Mouse (Mus musculus): ENCODE measurements around the gene Brk1. TPM values are rescaled to one million over a fixed set of nuclear protein-coding genes. Genes with fewer than 3 reads are reported as not detected.

The Brk1 gene
- polyA plus RNA-seq, 1 experiment from 2014 or later = 233 TPM

- ATAC-seq (replicated peaks; ENCODE audit: insufficient number of reproducible peaks, low FRiP score, low TSS enrichment, low read depth) (no peak), DNase-seq (ENCODE audit: low spot score) (no peak)
- Histone ChIP-seq H3K4me3 (ENCODE audit: low read depth, low read length) (peak overlapping the region; percentile 67), H3K9ac (replicated peaks; ENCODE audit: low read length) (peak overlapping the region; percentile 83), H3K27me3 (ENCODE audit: control insufficient read depth, insufficient read depth, low read length) (no peaks in the 10 kb centered on the region), H3K27ac (replicated peaks; ENCODE audit: low read depth, low read length) (no peak overlapping the region), H3K4me2 (ENCODE audit: low read depth, low read length) (peak overlapping the region; percentile 59), H3K4me1 (ENCODE audit: control insufficient read depth, insufficient read depth, low read length) (no peaks in the 10 kb centered on the region), H3K9me3 (replicated peaks; ENCODE audit: control insufficient read depth, low read length) (no peaks in the 10 kb centered on the region), H3K36me3 (replicated peaks; ENCODE audit: control insufficient read depth, insufficient read depth, low read depth, low read length) (peaks cover 4% of the 10 kb centered on the region; the same call in 1 of the 2 replicates)
- 57% methylated on average over 5 of the region's 5 CpGs for WGBS
These were observed 20.6 kb downstream of the Brk1 start for GRCm38 (mm10) chr6:113624989-113625770.

- H3K4me1 ChIP-seq (ENCODE audit: control insufficient read depth, insufficient read depth, low read length) = no peaks in the 10 kb centered on the region
- no peaks in the 10 kb centered on the region for H3K27me3 ChIP-seq (ENCODE audit: control insufficient read depth, insufficient read depth, low read length)
- no peak overlapping the region for H3K27ac ChIP-seq (replicated peaks; ENCODE audit: low read depth, low read length)
- H3K36me3 ChIP-seq (replicated peaks; ENCODE audit: control insufficient read depth, insufficient read depth, low read depth, low read length) = peaks cover 6% of the 10 kb centered on the region; the same call in 1 of the 2 replicates
- WGBS = 82% methylated on average over 5 of the region's 5 CpGs
- H3K4me2 ChIP-seq (ENCODE audit: low read depth, low read length) = no peak overlapping the region
- H3K4me3 ChIP-seq (ENCODE audit: low read depth, low read length) = no peak overlapping the region
- H3K9ac ChIP-seq (replicated peaks; ENCODE audit: low read length) = no peak overlapping the region
- H3K9me3 ChIP-seq (replicated peaks; ENCODE audit: control insufficient read depth, low read length) = no peaks in the 10 kb centered on the region
- DNase-seq (ENCODE audit: low spot score) = no peak
- no peak for ATAC-seq (replicated peaks; ENCODE audit: insufficient number of reproducible peaks, low FRiP score, low TSS enrichment, low read depth)
These were observed 25.8 kb downstream of the Brk1 start for GRCm38 (mm10) chr6:113630322-113630721.

GRCm38 (mm10) chr6:113632863-113633262 lies 28.3 kb downstream of the Brk1 start:
- Histone ChIP-seq H3K9me3 (replicated peaks; ENCODE audit: control insufficient read depth, low read length) (no peaks in the 10 kb centered on the region), H3K36me3 (replicated peaks; ENCODE audit: control insufficient read depth, insufficient read depth, low read depth, low read length) (peaks cover 6% of the 10 kb centered on the region; the same call in 1 of the 2 replicates), H3K4me3 (ENCODE audit: low read depth, low read length) (no peak overlapping the region), H3K27ac (replicated peaks; ENCODE audit: low read depth, low read length) (no peak overlapping the region), H3K4me2 (ENCODE audit: low read depth, low read length) (no peak overlapping the region), H3K9ac (replicated peaks; ENCODE audit: low read length) (no peak overlapping the region), H3K27me3 (ENCODE audit: control insufficient read depth, insufficient read depth, low read length) (no peaks in the 10 kb centered on the region), H3K4me1 (ENCODE audit: control insufficient read depth, insufficient read depth, low read length) (no peaks in the 10 kb centered on the region)
- WGBS = 91% methylated on average over 4 of the region's 4 CpGs
- ATAC-seq (replicated peaks; ENCODE audit: insufficient number of reproducible peaks, low FRiP score, low TSS enrichment, low read depth) (0 out of 2 replicates have a peak, but pooled peaks have one; percentile 39), DNase-seq (ENCODE audit: low spot score) (no peak)

GRCm38 (mm10) chr6:113638302-113639040 lies 33.9 kb downstream of the Brk1 start, which contains the start of gene Irak2:
Irak2 (plus strand) TSS chr6:113638467.
- 8% methylated on average over 37 of the region's 37 CpGs for WGBS
- no peaks in the 10 kb centered on the region for H3K4me1 ChIP-seq (ENCODE audit: control insufficient read depth, insufficient read depth, low read length)
- H3K27me3 ChIP-seq (ENCODE audit: control insufficient read depth, insufficient read depth, low read length) = no peaks in the 10 kb centered on the region
- peak within 1 kb of the TSS; percentile 52 for H3K9ac ChIP-seq (replicated peaks; ENCODE audit: low read length)
- peak within 1 kb of the TSS; percentile 40 for H3K4me3 ChIP-seq (ENCODE audit: low read depth, low read length)
- peak; percentile 85 for ATAC-seq (replicated peaks; ENCODE audit: insufficient number of reproducible peaks, low FRiP score, low TSS enrichment, low read depth)
- H3K36me3 ChIP-seq (replicated peaks; ENCODE audit: control insufficient read depth, insufficient read depth, low read depth, low read length) = no peaks in the 10 kb centered on the region
- peak within 1 kb of the TSS; percentile 65 for H3K4me2 ChIP-seq (ENCODE audit: low read depth, low read length)
- H3K9me3 ChIP-seq (replicated peaks; ENCODE audit: control insufficient read depth, low read length) = no peaks in the 10 kb centered on the region
- peak; percentile 95 for DNase-seq (ENCODE audit: low spot score)
- no peak within 1 kb of the TSS for H3K27ac ChIP-seq (replicated peaks; ENCODE audit: low read depth, low read length)

GRCm38 (mm10) chr6:113639201-113639600 lies 34.6 kb downstream of the Brk1 start:
- WGBS = 81% methylated on average over 4 of the region's 4 CpGs
- Histone ChIP-seq H3K9ac (replicated peaks; ENCODE audit: low read length) (no peak overlapping the region), H3K27ac (replicated peaks; ENCODE audit: low read depth, low read length) (no peak overlapping the region), H3K9me3 (replicated peaks; ENCODE audit: control insufficient read depth, low read length) (no peaks in the 10 kb centered on the region), H3K27me3 (ENCODE audit: control insufficient read depth, insufficient read depth, low read length) (no peaks in the 10 kb centered on the region), H3K4me3 (ENCODE audit: low read depth, low read length) (no peak overlapping the region), H3K4me2 (ENCODE audit: low read depth, low read length) (no peak overlapping the region), H3K36me3 (replicated peaks; ENCODE audit: control insufficient read depth, insufficient read depth, low read depth, low read length) (no peaks in the 10 kb centered on the region), H3K4me1 (ENCODE audit: control insufficient read depth, insufficient read depth, low read length) (no peaks in the 10 kb centered on the region)
- DNase-seq (ENCODE audit: low spot score) (no peak), ATAC-seq (replicated peaks; ENCODE audit: insufficient number of reproducible peaks, low FRiP score, low TSS enrichment, low read depth) (no peak)

- Histone ChIP-seq H3K4me3 (ENCODE audit: low read depth, low read length) (no peak overlapping the region), H3K9ac (replicated peaks; ENCODE audit: low read length) (no peak overlapping the region), H3K9me3 (replicated peaks; ENCODE audit: control insufficient read depth, low read length) (no peaks in the 10 kb centered on the region), H3K27ac (replicated peaks; ENCODE audit: low read depth, low read length) (no peak overlapping the region), H3K4me2 (ENCODE audit: low read depth, low read length) (no peak overlapping the region), H3K36me3 (replicated peaks; ENCODE audit: control insufficient read depth, insufficient read depth, low read depth, low read length) (no peaks in the 10 kb centered on the region), H3K4me1 (ENCODE audit: control insufficient read depth, insufficient read depth, low read length) (no peaks in the 10 kb centered on the region), H3K27me3 (ENCODE audit: control insufficient read depth, insufficient read depth, low read length) (no peaks in the 10 kb centered on the region)
- DNase-seq (ENCODE audit: low spot score) (no peak), ATAC-seq (replicated peaks; ENCODE audit: insufficient number of reproducible peaks, low FRiP score, low TSS enrichment, low read depth) (no peak)
- 86% methylated on average over 8 of the region's 8 CpGs for WGBS
These were observed 38.0 kb downstream of the Brk1 start for GRCm38 (mm10) chr6:113642605-113643004.

- no peak overlapping the region for H3K9ac ChIP-seq (replicated peaks; ENCODE audit: low read length)
- ATAC-seq (replicated peaks; ENCODE audit: insufficient number of reproducible peaks, low FRiP score, low TSS enrichment, low read depth) = no peak
- no peaks in the 10 kb centered on the region for H3K9me3 ChIP-seq (replicated peaks; ENCODE audit: control insufficient read depth, low read length)
- H3K27me3 ChIP-seq (ENCODE audit: control insufficient read depth, insufficient read depth, low read length) = no peaks in the 10 kb centered on the region
- H3K36me3 ChIP-seq (replicated peaks; ENCODE audit: control insufficient read depth, insufficient read depth, low read depth, low read length) = no peaks in the 10 kb centered on the region
- H3K4me3 ChIP-seq (ENCODE audit: low read depth, low read length) = no peak overlapping the region
- H3K27ac ChIP-seq (replicated peaks; ENCODE audit: low read depth, low read length) = no peak overlapping the region
- no peak for DNase-seq (ENCODE audit: low spot score)
- H3K4me1 ChIP-seq (ENCODE audit: control insufficient read depth, insufficient read depth, low read length) = no peaks in the 10 kb centered on the region
- H3K4me2 ChIP-seq (ENCODE audit: low read depth, low read length) = no peak overlapping the region
- WGBS = 81% methylated on average over 4 of the region's 4 CpGs
These were observed 38.4 kb downstream of the Brk1 start for GRCm38 (mm10) chr6:113643021-113643420.

- WGBS = 93% methylated on average over 2 of the region's 2 CpGs
- ATAC-seq (replicated peaks; ENCODE audit: insufficient number of reproducible peaks, low FRiP score, low TSS enrichment, low read depth) (no peak), DNase-seq (ENCODE audit: low spot score) (no peak)
- no peaks in the 10 kb centered on the region for H3K9me3 ChIP-seq (replicated peaks; ENCODE audit: control insufficient read depth, low read length)
- H3K4me2 ChIP-seq (ENCODE audit: low read depth, low read length) = no peak overlapping the region
- H3K4me1 ChIP-seq (ENCODE audit: control insufficient read depth, insufficient read depth, low read length) = no peaks in the 10 kb centered on the region
- no peaks in the 10 kb centered on the region for H3K27me3 ChIP-seq (ENCODE audit: control insufficient read depth, insufficient read depth, low read length)
- H3K27ac ChIP-seq (replicated peaks; ENCODE audit: low read depth, low read length) = no peak overlapping the region
- H3K9ac ChIP-seq (replicated peaks; ENCODE audit: low read length) = no peak overlapping the region
- H3K36me3 ChIP-seq (replicated peaks; ENCODE audit: control insufficient read depth, insufficient read depth, low read depth, low read length) = no peaks in the 10 kb centered on the region
- no peak overlapping the region for H3K4me3 ChIP-seq (ENCODE audit: low read depth, low read length)
These were observed 39.4 kb downstream of the Brk1 start for GRCm38 (mm10) chr6:113643967-113644366.

Measured in embryonic facial prominence, embryonic 11.5 days (tissue).